Mouse (Mus musculus) brain, embryonic 14.5 days (tissue): ENCODE results near the gene Nlrp1b. TPM values are rescaled to one million over a fixed set of nuclear protein-coding genes. Genes with fewer than 3 reads are reported as not detected.

Experiments
- DNase-seq: peaks from one replicate; pipeline ENCODE4 v3.0.0-alpha.2; 2011; ENCODE audit warnings: low read depth
- CTCF ChIP-seq: fragments of 200-500 bp; IDR thresholded peaks from 2 replicates; pipeline ENCODE4 v1.5.1; 2012; ENCODE audit warnings: inconsistent platforms, mild to moderate bottlenecking, moderate library complexity, borderline replicate concordance; ENCODE audit not compliant: insufficient read depth, insufficient read length; ENCODE audit errors: extremely low read depth
- POLR2A ChIP-seq: fragments of 200-500 bp; IDR thresholded peaks from 2 replicates; pipeline ENCODE4 v1.6.1; 2012; ENCODE audit warnings: mild to moderate bottlenecking, inconsistent platforms, borderline replicate concordance; ENCODE audit not compliant: poor library complexity, insufficient read depth, insufficient read length, severe bottlenecking; ENCODE audit errors: extremely low read depth
- polyA plus RNA-seq: library from polyadenylated mRNA; depleted of rRNA; stranded (reverse); fragments of >200 nt; gene quantifications from 2 replicates; pipeline ENCODE4 v1.2.3, GENCODE M21; 2012; rRNA removed

Nlrp1b gene
- 0.06 and 0.14 TPM in 2 replicates for polyA plus RNA-seq

- DNase-seq = no peak
- TF ChIP-seq POLR2A (no peak), CTCF (no peak)
Measured at GRCm38 (mm10) chr11:71230684-71231480, at the start of gene Nlrp1b. Gene Nlrp1b (minus strand): TSS chr11:71230733.

- TF ChIP-seq POLR2A (no peak), CTCF (no peak)
Measured at GRCm38 (mm10) chr11:71261036-71261435, 30.5 kb upstream of the Nlrp1b start.

GRCm38 (mm10) chr11:71251333-71251732, 20.8 kb upstream of the Nlrp1b start:
- no peak for TF ChIP-seq CTCF
- TF ChIP-seq POLR2A = no peak
- DNase-seq = no peak

More at GRCm38 (mm10) chr11:71261036-71261435, 30.5 kb upstream of the Nlrp1b start:
- no peak for DNase-seq

GRCm38 (mm10) chr11:71224614-71225013, 5.9 kb downstream of the Nlrp1b start:
- TF ChIP-seq CTCF (peak; percentile 19; the same call in 1 of the 2 replicates), POLR2A (no peak)
- DNase-seq = no peak

- DNase-seq = no peak
- TF ChIP-seq POLR2A (no peak), CTCF (no peak)
Measured at GRCm38 (mm10) chr11:71202703-71203102, 27.8 kb downstream of the Nlrp1b start.

- TF ChIP-seq POLR2A = no peak
- no peak for TF ChIP-seq CTCF
- DNase-seq = no peak
Measured at GRCm38 (mm10) chr11:71199349-71199748, 31.2 kb downstream of the Nlrp1b start.

- no peak for DNase-seq
- TF ChIP-seq POLR2A = no peak
- TF ChIP-seq CTCF = no peak
Measured at GRCm38 (mm10) chr11:71169633-71170032, 60.9 kb downstream of the Nlrp1b start.

GRCm38 (mm10) chr11:71164139-71164538, 66.4 kb downstream of the Nlrp1b start:
- no peak for TF ChIP-seq POLR2A
- no peak for TF ChIP-seq CTCF
- no peak for DNase-seq

- no peak for DNase-seq
- TF ChIP-seq CTCF (no peak), POLR2A (no peak)
Measured at GRCm38 (mm10) chr11:71159439-71160136, 70.9 kb downstream of the Nlrp1b start.

- DNase-seq = no peak
- TF ChIP-seq POLR2A (no peak), CTCF (no peak)
Measured at GRCm38 (mm10) chr11:71155272-71155671, 75.3 kb downstream of the Nlrp1b start.

- no peak for DNase-seq
- TF ChIP-seq CTCF (no peak), POLR2A (no peak)
Measured at GRCm38 (mm10) chr11:71144661-71145060, 85.9 kb downstream of the Nlrp1b start, which contains the start of gene Nlrp1a. Gene Nlrp1a (minus strand): TSS chr11:71144704.
